Mouse (Mus musculus) heart, postnatal 0 days (tissue): ENCODE results near the gene Armc10. TPM values are rescaled to one million over a fixed set of nuclear protein-coding genes. Genes with fewer than 3 reads are reported as not detected.

Experiments
- ATAC-seq: fragments of 200-750 bp; cut with Nextera tagmentation; 2 replicates; pipeline ENCODE4 v1.8.0; 2017; ENCODE audit warnings: low read depth, moderate number of reproducible peaks, moderate library complexity; ENCODE audit not compliant: insufficient read depth
- DNase-seq: peaks from one replicate; pipeline ENCODE4 v3.0.0-alpha.2; 2016; ENCODE audit warnings: low spot score
- H3K27ac ChIP-seq: fragments of 300-500 bp; sonication (generic); 2 replicates; pipeline ENCODE4 v1.5.1; 2014; ENCODE audit warnings: low read depth, mild to moderate bottlenecking
- H3K27me3 ChIP-seq: fragments of 300-500 bp; sonication (generic); 2 replicates; pipeline ENCODE4 v1.6.1; 2014; ENCODE audit warnings: low read length, mixed read lengths; ENCODE audit not compliant: control insufficient read depth, insufficient read depth
- H3K36me3 ChIP-seq: fragments of 300-500 bp; sonication (generic); replicated peaks from 2 replicates; pipeline ENCODE4 v1.6.1; 2014; ENCODE audit warnings: low read length, mixed read lengths; ENCODE audit not compliant: control insufficient read depth, insufficient read depth
- H3K4me1 ChIP-seq: fragments of 300-500 bp; sonication (generic); 2 replicates; pipeline ENCODE4 v1.6.1; 2014; ENCODE audit warnings: antibody characterized with exemption; ENCODE audit not compliant: control insufficient read depth, insufficient read depth
- H3K4me2 ChIP-seq: fragments of 300-500 bp; sonication (generic); 2 replicates; pipeline ENCODE4 v1.6.1; 2014; ENCODE audit warnings: low read depth, mild to moderate bottlenecking, low read length, moderate library complexity
- H3K4me3 ChIP-seq: fragments of 300-500 bp; sonication (generic); 2 replicates; pipeline ENCODE4 v1.5.1; 2014; ENCODE audit warnings: low read depth, low read length
- H3K9ac ChIP-seq: fragments of 300-500 bp; sonication (generic); replicated peaks from 2 replicates; pipeline ENCODE4 v1.6.1; 2014; ENCODE audit warnings: low read depth, low read length, mixed read lengths
- H3K9me3 ChIP-seq: fragments of 300-500 bp; sonication (generic); replicated peaks from 2 replicates; pipeline ENCODE4 v1.6.1; 2016; ENCODE audit warnings: low read length; ENCODE audit not compliant: control insufficient read depth
- CTCF ChIP-seq: IDR thresholded peaks from 2 replicates; pipeline ENCODE4 v1.5.1; 2016; ENCODE audit warnings: antibody characterized with exemption, control low read depth, low read depth
- EP300 ChIP-seq: IDR thresholded peaks from 2 replicates; pipeline ENCODE4 v1.6.1; 2016; ENCODE audit warnings: antibody characterized with exemption, low read depth
- WGBS: fragments of 180-500 bp; shearing (Covaris S2); extraction: QIAGEN DNeasy Blood & Tissue Kit; methylation state at CpG from one replicate; pipeline ENCODE4 v1.1.7; 2014; 5-methylcytosine and 5-hydroxymethylcytosine counted together
- polyA plus RNA-seq: library from polyadenylated mRNA; unstranded; fragments of >200 nt; fragmentation: Nextera tagmentation; extraction: Ambion mirVana; gene quantifications from 2 replicates; pipeline ENCODE4 v1.2.1, GENCODE M21; 2015
- total RNA-seq: library from RNA; depleted of rRNA; stranded (reverse); fragments of >200 nt; gene quantifications from 2 replicates; pipeline ENCODE4 v1.2.3, GENCODE M21; 2014; ENCODE audit warnings: low replicate concordance

Gene Armc10
- total and polyA plus RNA-seq, 2 experiments from 2014 or later: 12.2 to 33.0 TPM

DNA sequence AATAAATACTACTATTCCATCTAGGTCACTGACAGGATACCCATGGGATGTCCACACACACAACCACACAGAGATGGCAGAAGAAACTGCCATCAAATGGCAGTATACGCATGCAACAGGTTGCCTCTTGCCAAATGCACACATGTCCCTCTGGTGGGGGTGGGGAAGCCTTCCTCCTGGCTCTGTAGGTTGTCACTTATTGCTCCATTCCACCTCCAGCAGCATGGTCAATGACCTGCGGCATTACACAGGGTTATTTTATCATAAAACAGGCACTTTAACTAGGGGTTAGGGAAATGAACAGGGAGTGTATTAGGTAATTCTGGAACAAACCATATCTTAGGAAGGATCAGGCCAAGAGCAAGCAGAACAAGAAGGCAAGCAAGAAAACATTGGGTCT lies 23.7 kb downstream of the Armc10 start:
- Histone ChIP-seq H3K4me1 (no peaks in the 10 kb centered on the region), H3K4me2 (no peak overlapping the region), H3K27me3 (no peaks in the 10 kb centered on the region), H3K4me3 (no peak overlapping the region), H3K36me3 (peaks cover 2% of the 10 kb centered on the region; the same call in 1 of the 2 replicates), H3K27ac (no peak overlapping the region), H3K9me3 (no peaks in the 10 kb centered on the region), H3K9ac (no peak overlapping the region)
- DNase-seq (no peak), ATAC-seq (no peak)
- TF ChIP-seq EP300 (no peak), CTCF (no peak)
- WGBS: 83% methylated on average over 2 of the region's 2 CpGs

- Histone ChIP-seq H3K27ac (no peak overlapping the region), H3K4me2 (peak overlapping the region; percentile 31; the same call in 1 of the 2 replicates), H3K27me3 (no peaks in the 10 kb centered on the region), H3K4me1 (no peaks in the 10 kb centered on the region), H3K4me3 (peak overlapping the region; percentile 4; the same call in 1 of the 2 replicates), H3K9ac (no peak overlapping the region), H3K36me3 (peaks cover 13% of the 10 kb centered on the region), H3K9me3 (no peaks in the 10 kb centered on the region)
- no peak for TF ChIP-seq EP300
- no peak for TF ChIP-seq CTCF
- DNase-seq: no peak
- no peak for ATAC-seq
- 55% methylated on average over 23 of the region's 23 CpGs for WGBS
These were observed 27.4 kb downstream of the Armc10 start for GRCm38 (mm10) chr5:21672812-21673635.

- Histone ChIP-seq H3K27me3 (no peaks in the 10 kb centered on the region), H3K36me3 (peaks cover 17% of the 10 kb centered on the region), H3K4me3 (no peak overlapping the region), H3K27ac (no peak overlapping the region), H3K4me2 (no peak overlapping the region), H3K4me1 (no peaks in the 10 kb centered on the region), H3K9ac (no peak overlapping the region), H3K9me3 (no peaks in the 10 kb centered on the region)
- 84% methylated on average over 9 of the region's 9 CpGs for WGBS
- TF ChIP-seq EP300: no peak
- TF ChIP-seq CTCF: no peak
- ATAC-seq (no peak), DNase-seq (no peak)
These were observed 28.1 kb downstream of the Armc10 start for GRCm38 (mm10) chr5:21673742-21674141.

DNA sequence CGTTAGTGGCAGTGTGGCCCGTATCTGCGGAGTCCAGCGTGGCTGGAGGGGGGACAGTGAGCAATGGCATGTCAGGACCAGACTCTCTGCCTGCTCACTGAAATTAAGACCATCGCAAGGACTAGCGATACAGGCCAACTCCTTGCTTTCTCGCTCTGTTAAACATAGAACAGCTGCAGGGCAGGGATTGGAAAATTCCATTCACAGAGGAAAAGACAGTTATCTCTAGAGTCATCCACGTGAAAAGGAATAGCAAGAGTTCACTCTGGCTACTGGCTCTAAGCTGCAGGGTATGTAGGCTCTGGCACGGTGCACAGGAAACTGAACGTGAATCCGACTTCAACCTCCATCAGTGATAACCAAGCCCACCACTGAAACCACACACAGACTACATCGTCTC lies 29.4 kb downstream of the Armc10 start:
- Histone ChIP-seq H3K9ac (no peak overlapping the region), H3K9me3 (no peaks in the 10 kb centered on the region), H3K27me3 (no peaks in the 10 kb centered on the region), H3K27ac (no peak overlapping the region), H3K36me3 (peaks cover 17% of the 10 kb centered on the region), H3K4me3 (no peak overlapping the region), H3K4me1 (no peaks in the 10 kb centered on the region), H3K4me2 (no peak overlapping the region)
- DNase-seq (no peak), ATAC-seq (no peak)
- TF ChIP-seq EP300 (no peak), CTCF (no peak)
- 62% methylated on average over 12 of the region's 12 CpGs for WGBS

- H3K9ac ChIP-seq: no peak overlapping the region
These were observed 29.9 kb downstream of the Armc10 start for GRCm38 (mm10) chr5:21675494-21675893.

More at GRCm38 (mm10) chr5:21675494-21675893, 29.9 kb downstream of the Armc10 start:
- H3K27ac ChIP-seq: no peak overlapping the region
- H3K4me1 ChIP-seq: 0 out of 2 replicates have a peak, but pooled peaks cover under 1% of the 10 kb centered on the region
- ATAC-seq (no peak), DNase-seq (no peak)
- peaks cover 17% of the 10 kb centered on the region for H3K36me3 ChIP-seq
- H3K4me2 ChIP-seq: no peak overlapping the region
- 89% methylated on average over 23 of the region's 23 CpGs for WGBS
- no peaks in the 10 kb centered on the region for H3K9me3 ChIP-seq
- no peak for TF ChIP-seq CTCF
- TF ChIP-seq EP300: no peak
- H3K4me3 ChIP-seq: no peak overlapping the region
- no peaks in the 10 kb centered on the region for H3K27me3 ChIP-seq
